Mouse (Mus musculus) lung, adult 2 months (tissue): Measurements from ENCODE around the gene Crabp2.

ENCODE experiments used
- CTCF ChIP-seq: fragments of 200-500 bp; IDR thresholded peaks from 2 replicates; pipeline ENCODE4 v1.5.1; 2011; ENCODE audit warnings: mild to moderate bottlenecking, low read length, control low read depth; ENCODE audit not compliant: insufficient read depth
- POLR2A ChIP-seq: fragments of 200-500 bp; IDR thresholded peaks from 2 replicates; pipeline ENCODE4 v1.6.1; 2011; ENCODE audit warnings: low read depth, mild to moderate bottlenecking, control low read depth, low read length, borderline replicate concordance; ENCODE audit errors: extremely low read depth

DNA sequence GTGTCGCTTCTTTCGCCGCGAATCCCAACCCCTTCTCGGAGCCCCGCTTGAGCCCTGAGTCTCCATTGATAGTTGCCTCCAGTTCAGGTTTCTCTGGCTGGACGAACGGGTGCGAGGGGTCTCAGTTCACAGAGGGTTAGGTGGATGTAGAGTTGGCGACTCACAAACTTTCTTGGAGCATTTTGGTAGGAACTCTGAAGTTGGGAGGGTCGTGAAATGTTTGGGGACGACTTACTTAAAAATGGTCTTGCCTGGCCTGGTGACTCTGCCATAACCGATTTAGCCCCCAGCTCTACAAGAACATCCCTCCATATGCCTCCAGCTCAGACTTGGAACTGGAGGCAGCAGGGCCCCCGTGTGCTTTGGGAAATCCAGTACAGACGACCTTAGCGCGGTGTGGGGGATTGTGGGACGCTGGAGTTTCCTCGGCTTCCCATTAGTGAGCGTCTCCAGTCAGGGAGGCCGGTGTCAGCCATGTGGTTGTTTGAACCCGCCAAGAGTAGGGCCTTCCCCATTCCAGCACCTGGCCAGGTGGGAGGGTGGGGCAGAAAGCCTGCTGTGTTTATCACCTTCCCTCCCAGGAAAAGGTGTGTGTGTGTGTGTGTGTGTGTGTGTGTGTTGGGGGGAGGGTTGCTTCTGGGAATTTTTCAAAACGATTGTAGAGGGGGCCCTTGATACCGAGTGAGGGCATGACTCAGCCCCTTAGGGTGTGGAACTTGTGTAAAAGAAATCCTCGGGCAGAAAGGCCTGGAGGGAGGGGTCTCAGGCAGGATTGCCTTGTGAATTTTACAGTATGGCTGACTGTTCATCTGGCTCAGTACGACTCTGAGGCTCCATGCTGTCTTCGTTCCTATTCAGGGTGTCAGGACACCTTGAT is 41.2 kb upstream of the Crabp2 start:
- TF ChIP-seq POLR2A (no peak; the same call in 1 of the 2 replicates), CTCF (no peak)
